Mouse (Mus musculus) left cerebral cortex, postnatal 10 days (tissue): ENCODE measurements around the gene Zfp185. TPM values are rescaled to one million over a fixed set of nuclear protein-coding genes. Genes with fewer than 3 reads are reported as not detected.

ENCODE experiments used
- DNase-seq, 2 experiments: peaks; one replicate each; pipeline ENCODE4 v3.0.0; 2021 to 2022; ENCODE audit warnings: low spot score in 2 of 2, mixed read lengths in 1 of 2; ENCODE audit errors: extremely low spot score in 1 of 2
- intact Hi-C: fragments of 180-260 bp; cut with DNase I; formaldehyde crosslinking; loops from one replicate; pipeline ENCODE4 v1.15.1; 2025
- total RNA-seq, 2 experiments: library from RNA; stranded (reverse); gene quantifications; 2 replicates each; pipeline ENCODE4 v1.2.3; 2021

The Zfp185 gene
- total RNA-seq, result 1 to 10 TPM in 1 of 2 experiments, under 1 TPM in 1; 0.90 to 1.0 TPM

GRCm38 (mm10) chrX:72986841-72987519 is at the start of gene Zfp185:
Gene Zfp185, plus strand, starts transcription at chrX:72987339.
- peak in 1 of 2 experiments; percentile 53 for DNase-seq
- intact Hi-C loops, result no loop called here

- intact Hi-C loops, result no loop called here
- no peak for DNase-seq
These were observed 33.7 kb upstream of the Zfp185 start for GRCm38 (mm10) chrX:72953464-72953863.

GRCm38 (mm10) chrX:72956486-72956885 is 30.7 kb upstream of the Zfp185 start:
- intact Hi-C loops, result no loop called here

GRCm38 (mm10) chrX:72960431-72960830 is 26.7 kb upstream of the Zfp185 start:
- no peak for DNase-seq
- intact Hi-C loops, result no loop called here

More at GRCm38 (mm10) chrX:72956486-72956885, 30.7 kb upstream of the Zfp185 start:
- DNase-seq, result no peak

- intact Hi-C loops, result no loop called here
- no peak for DNase-seq
These were observed 25.6 kb upstream of the Zfp185 start for GRCm38 (mm10) chrX:72961511-72961910.

- no peak for DNase-seq
- intact Hi-C loops, result no loop called here
These were observed 24.4 kb upstream of the Zfp185 start for GRCm38 (mm10) chrX:72962743-72963142.

GRCm38 (mm10) chrX:72982831-72983230 is 4.3 kb upstream of the Zfp185 start:
- no peak for DNase-seq
- intact Hi-C loops, result no loop called here

GRCm38 (mm10) chrX:72985607-72986006 is 1.5 kb upstream of the Zfp185 start:
- intact Hi-C loops, result no loop called here

GRCm38 (mm10) chrX:72987520-72987905 is 374 bp downstream of the Zfp185 start:
- intact Hi-C loops, result no loop called here
- no peak for DNase-seq

More at GRCm38 (mm10) chrX:72985607-72986006, 1.5 kb upstream of the Zfp185 start:
- no peak for DNase-seq

GRCm38 (mm10) chrX:72988431-72988830 is 1.3 kb downstream of the Zfp185 start:
- intact Hi-C loops, result no loop called here
- DNase-seq, result no peak

- no peak for DNase-seq
- intact Hi-C loops, result no loop called here
These were observed 3.4 kb downstream of the Zfp185 start for GRCm38 (mm10) chrX:72990581-72990980.

- no peak for DNase-seq
- intact Hi-C loops, result no loop called here
These were observed 5.3 kb downstream of the Zfp185 start for GRCm38 (mm10) chrX:72992291-72992919.

- intact Hi-C loops, result no loop called here
- no peak for DNase-seq
These were observed 8.4 kb downstream of the Zfp185 start for GRCm38 (mm10) chrX:72995542-72995941.

- intact Hi-C loops, result no loop called here
- no peak for DNase-seq
These were observed 16.0 kb downstream of the Zfp185 start for GRCm38 (mm10) chrX:73003110-73003509.

GRCm38 (mm10) chrX:73005678-73006077 is 18.5 kb downstream of the Zfp185 start:
- intact Hi-C loops, result no loop called here
- no peak for DNase-seq

GRCm38 (mm10) chrX:73007597-73008479 is 20.7 kb downstream of the Zfp185 start:
- DNase-seq, result peak; percentile 89 to 91
- intact Hi-C loops, result no loop called here

- intact Hi-C loops, result no loop called here
- no peak for DNase-seq
These were observed 25.7 kb downstream of the Zfp185 start for GRCm38 (mm10) chrX:73012846-73013245.

GRCm38 (mm10) chrX:73037003-73037402 is 49.9 kb downstream of the Zfp185 start, which contains the start of gene Pnma5:
Gene Pnma5, minus strand, starts transcription at chrX:73037103.
- intact Hi-C loops, result no loop called here
- DNase-seq, result no peak

- no peak for DNase-seq
- intact Hi-C loops, result no loop called here
These were observed 51.7 kb downstream of the Zfp185 start for GRCm38 (mm10) chrX:73038831-73039230.
